Mouse (Mus musculus) limb, embryonic 12.5 days (tissue): Measurements from ENCODE around the gene Med12l. TPM values are rescaled to one million over a fixed set of nuclear protein-coding genes. Genes with fewer than 3 reads are reported as not detected.

Experiments used
- ATAC-seq: fragments of 200-750 bp; cut with Nextera tagmentation; 2 replicates; pipeline ENCODE4 v1.8.0; 2017; ENCODE audit warnings: low read depth, moderate TSS enrichment; ENCODE audit not compliant: insufficient number of reproducible peaks, insufficient read depth, low FRiP score, low TSS enrichment
- H3K27ac ChIP-seq: fragments of 300-500 bp; sonication (generic); 2 replicates; pipeline ENCODE4 v1.5.1; 2016; ENCODE audit warnings: mild to moderate bottlenecking, moderate library complexity
- H3K27me3 ChIP-seq: fragments of 300-500 bp; sonication (generic); 2 replicates; pipeline ENCODE4 v1.6.1; 2016; ENCODE audit warnings: mild to moderate bottlenecking, moderate library complexity
- H3K36me3 ChIP-seq: fragments of 300-500 bp; sonication (generic); 2 replicates; pipeline ENCODE4 v1.6.1; 2016; ENCODE audit warnings: mild to moderate bottlenecking, moderate library complexity
- H3K4me1 ChIP-seq: fragments of 300-500 bp; sonication (generic); replicated peaks from 2 replicates; pipeline ENCODE4 v1.6.1; 2016
- H3K4me2 ChIP-seq: fragments of 300-500 bp; sonication (generic); 2 replicates; pipeline ENCODE4 v1.6.1; 2016; ENCODE audit warnings: mild to moderate bottlenecking, moderate library complexity
- H3K4me3 ChIP-seq: fragments of 300-500 bp; sonication (generic); replicated peaks from 2 replicates; pipeline ENCODE4 v1.5.1; 2016; ENCODE audit warnings: mild to moderate bottlenecking
- H3K9ac ChIP-seq: fragments of 300-500 bp; sonication (generic); replicated peaks from 2 replicates; pipeline ENCODE4 v1.6.1; 2016; ENCODE audit warnings: mild to moderate bottlenecking, moderate library complexity
- H3K9me3 ChIP-seq: fragments of 300-500 bp; sonication (generic); 2 replicates; pipeline ENCODE4 v1.6.1; 2016; ENCODE audit warnings: mild to moderate bottlenecking, moderate library complexity
- WGBS: fragments of 180-500 bp; shearing (Covaris S2); methylation state at CpG from one replicate; pipeline ENCODE4 v1.1.7; 2016; 5-methylcytosine and 5-hydroxymethylcytosine counted together
- polyA plus RNA-seq: library from polyadenylated mRNA; unstranded; fragments of >200 nt; fragmentation: Nextera tagmentation; extraction: Ambion mirVana; gene quantifications from 2 replicates; pipeline ENCODE4 v1.2.1, GENCODE M21; 2016

The Med12l gene
- polyA plus RNA-seq, 1 experiment from 2014 or later = 2.4 TPM

GRCm38 (mm10) chr3:59169215-59169614 lies 163.6 kb downstream of the Med12l start:
- H3K36me3 ChIP-seq = no peaks in the 10 kb centered on the region
- no peaks in the 10 kb centered on the region for H3K9me3 ChIP-seq
- no peak overlapping the region for H3K9ac ChIP-seq
- H3K27me3 ChIP-seq = no peaks in the 10 kb centered on the region
- H3K4me2 ChIP-seq = no peak overlapping the region
- no peak overlapping the region for H3K27ac ChIP-seq
- 69% methylated on average over 4 of the region's 4 CpGs for WGBS
- ATAC-seq = no peak
- no peak overlapping the region for H3K4me3 ChIP-seq
- no peaks in the 10 kb centered on the region for H3K4me1 ChIP-seq

DNA sequence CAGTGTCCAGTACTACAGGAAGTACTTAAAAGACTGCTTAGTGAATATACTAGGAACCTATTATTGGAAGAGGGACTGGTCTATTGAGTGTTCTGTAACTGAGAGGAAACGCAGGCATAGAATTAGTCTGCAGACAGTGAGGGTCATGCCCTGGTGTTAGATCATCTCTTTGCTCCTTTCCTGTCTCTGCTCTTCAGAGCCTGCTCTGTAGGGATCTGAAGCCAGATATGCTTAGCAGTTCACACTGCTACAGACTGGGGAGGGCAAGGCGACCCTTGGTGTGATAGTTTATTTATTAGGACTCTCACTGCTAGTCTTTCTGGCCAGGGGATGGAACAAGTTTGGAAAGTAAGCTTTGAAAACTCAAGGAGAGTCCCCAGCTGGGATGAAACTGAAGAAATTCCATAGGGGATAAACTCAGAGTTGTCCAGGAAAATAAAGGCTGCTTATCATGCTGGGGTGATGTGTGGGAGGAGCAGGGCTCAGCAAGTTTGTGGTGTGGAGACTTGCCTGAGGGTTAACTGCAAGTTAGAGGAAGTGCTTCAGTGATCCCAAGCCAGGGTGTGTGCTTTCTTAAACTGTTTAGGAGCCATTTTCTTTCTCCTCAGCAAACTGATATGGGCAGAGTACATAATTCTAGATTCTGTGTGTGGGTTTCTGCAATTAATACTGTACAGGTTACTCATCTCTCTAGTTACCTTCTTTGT lies 164.4 kb downstream of the Med12l start:
- WGBS = 38% methylated on average over 2 of the region's 2 CpGs
- ATAC-seq = no peak
- no peaks in the 10 kb centered on the region for H3K9me3 ChIP-seq
- H3K27me3 ChIP-seq = no peaks in the 10 kb centered on the region
- no peak overlapping the region for H3K4me3 ChIP-seq
- H3K36me3 ChIP-seq = no peaks in the 10 kb centered on the region
- no peak overlapping the region for H3K27ac ChIP-seq
- H3K4me2 ChIP-seq = no peak overlapping the region
- no peaks in the 10 kb centered on the region for H3K4me1 ChIP-seq
- no peak overlapping the region for H3K9ac ChIP-seq

GRCm38 (mm10) chr3:59174426-59175154 lies 169.0 kb downstream of the Med12l start:
- no peak for ATAC-seq
- Histone ChIP-seq H3K4me2 (no peak overlapping the region), H3K9me3 (no peaks in the 10 kb centered on the region), H3K4me1 (no peaks in the 10 kb centered on the region), H3K27me3 (no peaks in the 10 kb centered on the region), H3K36me3 (no peaks in the 10 kb centered on the region), H3K9ac (no peak overlapping the region), H3K4me3 (no peak overlapping the region), H3K27ac (no peak overlapping the region)
- WGBS = 82% methylated on average over 6 of the region's 6 CpGs

GRCm38 (mm10) chr3:59175234-59175633 lies 169.6 kb downstream of the Med12l start:
- WGBS = 25% methylated on average over 5 of the region's 5 CpGs
- Histone ChIP-seq H3K9ac (no peak overlapping the region), H3K36me3 (no peaks in the 10 kb centered on the region), H3K9me3 (no peaks in the 10 kb centered on the region), H3K27me3 (no peaks in the 10 kb centered on the region), H3K4me1 (no peaks in the 10 kb centered on the region), H3K4me2 (no peak overlapping the region), H3K27ac (no peak overlapping the region), H3K4me3 (no peak overlapping the region)
- peak; percentile 71; the same call in 1 of the 2 replicates for ATAC-seq

- ATAC-seq = no peak
- no peaks in the 10 kb centered on the region for H3K27me3 ChIP-seq
- no peak overlapping the region for H3K4me2 ChIP-seq
- WGBS = 78% methylated on average over 5 of the region's 5 CpGs
- H3K4me1 ChIP-seq = no peaks in the 10 kb centered on the region
- H3K9ac ChIP-seq = no peak overlapping the region
- H3K27ac ChIP-seq = no peak overlapping the region
- H3K9me3 ChIP-seq = no peaks in the 10 kb centered on the region
- H3K36me3 ChIP-seq = no peaks in the 10 kb centered on the region
- no peak overlapping the region for H3K4me3 ChIP-seq
Observed at GRCm38 (mm10) chr3:59176871-59177270, 171.2 kb downstream of the Med12l start.

GRCm38 (mm10) chr3:59181134-59181533 lies 175.5 kb downstream of the Med12l start:
- Histone ChIP-seq H3K27me3 (no peaks in the 10 kb centered on the region), H3K4me3 (no peak overlapping the region), H3K27ac (no peak overlapping the region), H3K4me2 (no peak overlapping the region), H3K4me1 (no peaks in the 10 kb centered on the region), H3K9ac (no peak overlapping the region), H3K9me3 (no peaks in the 10 kb centered on the region), H3K36me3 (no peaks in the 10 kb centered on the region)
- WGBS = 69% methylated on average over 5 of the region's 5 CpGs
- no peak for ATAC-seq

DNA sequence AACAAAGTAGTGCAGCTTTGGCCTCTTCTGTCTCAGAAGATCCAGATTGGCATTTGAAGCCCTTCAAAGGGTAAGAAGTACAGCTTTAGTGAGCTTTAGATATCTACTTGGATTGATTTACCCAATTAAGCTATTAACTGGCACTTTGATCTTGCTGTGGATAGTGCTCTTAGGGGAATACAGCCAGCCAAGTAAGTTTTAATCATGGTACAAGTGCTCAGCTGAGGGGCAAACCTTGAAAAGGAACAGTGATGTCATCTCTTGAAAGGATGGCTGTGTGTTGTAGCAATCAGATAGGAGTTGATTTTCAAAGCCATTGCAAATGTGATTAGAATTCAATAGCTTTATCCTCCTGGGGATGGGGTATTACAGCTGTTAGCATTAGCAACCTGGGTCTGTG lies 176.5 kb downstream of the Med12l start:
- Histone ChIP-seq H3K27me3 (no peaks in the 10 kb centered on the region), H3K9me3 (no peaks in the 10 kb centered on the region), H3K4me1 (no peaks in the 10 kb centered on the region), H3K9ac (no peak overlapping the region), H3K4me3 (no peak overlapping the region), H3K27ac (no peak overlapping the region), H3K4me2 (no peak overlapping the region), H3K36me3 (no peaks in the 10 kb centered on the region)
- no peak for ATAC-seq

GRCm38 (mm10) chr3:59185662-59186061 lies 180.0 kb downstream of the Med12l start:
- WGBS = 87% methylated on average over 4 of the region's 4 CpGs
- no peaks in the 10 kb centered on the region for H3K27me3 ChIP-seq
- no peak for ATAC-seq
- H3K36me3 ChIP-seq = no peaks in the 10 kb centered on the region
- no peak overlapping the region for H3K27ac ChIP-seq
- no peak overlapping the region for H3K4me3 ChIP-seq
- no peak overlapping the region for H3K4me2 ChIP-seq
- H3K9ac ChIP-seq = no peak overlapping the region
- H3K9me3 ChIP-seq = no peaks in the 10 kb centered on the region
- H3K4me1 ChIP-seq = no peaks in the 10 kb centered on the region

- Histone ChIP-seq H3K9ac (no peak overlapping the region), H3K9me3 (no peaks in the 10 kb centered on the region), H3K27me3 (no peaks in the 10 kb centered on the region), H3K4me2 (no peak overlapping the region), H3K27ac (no peak overlapping the region), H3K4me1 (no peaks in the 10 kb centered on the region), H3K4me3 (no peak overlapping the region), H3K36me3 (no peaks in the 10 kb centered on the region)
- 82% methylated on average over 4 of the region's 4 CpGs for WGBS
- no peak for ATAC-seq
Observed at GRCm38 (mm10) chr3:59187336-59187735, 181.7 kb downstream of the Med12l start.

GRCm38 (mm10) chr3:59191674-59192073 lies 186.0 kb downstream of the Med12l start:
- Histone ChIP-seq H3K4me1 (no peaks in the 10 kb centered on the region), H3K27ac (no peak overlapping the region), H3K27me3 (no peaks in the 10 kb centered on the region), H3K4me3 (no peak overlapping the region), H3K9ac (no peak overlapping the region), H3K36me3 (no peaks in the 10 kb centered on the region), H3K4me2 (no peak overlapping the region), H3K9me3 (no peaks in the 10 kb centered on the region)
- no peak for ATAC-seq
- WGBS = 93% methylated on average over 6 of the region's 6 CpGs

- H3K36me3 ChIP-seq = no peaks in the 10 kb centered on the region
- H3K4me1 ChIP-seq = no peaks in the 10 kb centered on the region
- no peak overlapping the region for H3K27ac ChIP-seq
- H3K27me3 ChIP-seq = no peaks in the 10 kb centered on the region
- WGBS = 91% methylated on average over 7 of the region's 7 CpGs
- H3K4me2 ChIP-seq = no peak overlapping the region
- no peak for ATAC-seq
- H3K9me3 ChIP-seq = no peaks in the 10 kb centered on the region
- H3K4me3 ChIP-seq = no peak overlapping the region
- no peak overlapping the region for H3K9ac ChIP-seq
Observed at GRCm38 (mm10) chr3:59194099-59194498, 188.5 kb downstream of the Med12l start.

DNA sequence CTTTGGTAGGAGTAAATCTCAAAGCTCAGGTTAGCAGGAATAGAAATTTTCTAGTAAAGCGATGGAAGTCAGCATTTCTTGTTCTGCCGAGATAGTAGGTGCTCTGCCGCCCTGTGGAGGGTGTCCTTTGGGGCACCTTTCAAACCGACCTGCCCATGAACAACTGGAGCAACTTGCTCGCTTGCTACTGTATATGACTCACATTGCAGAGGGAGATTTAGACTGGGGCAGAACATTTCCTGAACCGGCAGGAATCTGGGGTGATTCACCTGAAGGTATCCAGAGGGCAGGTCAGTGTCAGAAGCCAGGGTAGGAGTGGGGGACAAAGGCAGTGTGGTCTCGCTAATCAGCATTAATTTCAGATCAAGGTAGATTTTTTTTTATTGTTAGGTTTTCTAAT lies 189.3 kb downstream of the Med12l start, which contains the start of gene Gpr87:
Gpr87 (minus strand) TSS at position 167 of the 400 bp plus-strand sequence.
- Histone ChIP-seq H3K27me3 (no peaks in the 10 kb centered on the region), H3K4me3 (no peak within 1 kb of the TSS), H3K9me3 (no peaks in the 10 kb centered on the region), H3K36me3 (no peaks in the 10 kb centered on the region), H3K27ac (no peak within 1 kb of the TSS), H3K4me1 (no peaks in the 10 kb centered on the region), H3K4me2 (no peak within 1 kb of the TSS), H3K9ac (no peak within 1 kb of the TSS)
- 83% methylated on average over 7 of the region's 7 CpGs for WGBS
- ATAC-seq = no peak
